Mouse (Mus musculus): ENCODE measurements around the gene Itga9. TPM values are rescaled to one million over a fixed set of nuclear protein-coding genes. Genes with fewer than 3 reads are reported as not detected.

The Itga9 gene
- total RNA-seq, 2 experiments from 2014 or later: 4.5 to 6.8 TPM

GRCm38 (mm10) chr9:118722789-118723325 lies 116.4 kb downstream of the Itga9 start:
- no peak for DNase-seq (ENCODE audit: low spot score in 2 of 2)

- DNase-seq (ENCODE audit: low spot score in 2 of 2): no peak
These were observed 118.6 kb downstream of the Itga9 start for GRCm38 (mm10) chr9:118725128-118725527.

GRCm38 (mm10) chr9:118726550-118726949 lies 120.1 kb downstream of the Itga9 start:
- no peak for DNase-seq (ENCODE audit: low spot score in 2 of 2)

GRCm38 (mm10) chr9:118728296-118728695 lies 121.8 kb downstream of the Itga9 start:
- no peak for DNase-seq (ENCODE audit: low spot score in 2 of 2)

- no peak for DNase-seq (ENCODE audit: low spot score in 2 of 2)
These were observed 122.5 kb downstream of the Itga9 start for GRCm38 (mm10) chr9:118728987-118729386.

GRCm38 (mm10) chr9:118730172-118730571 lies 123.7 kb downstream of the Itga9 start:
- DNase-seq (ENCODE audit: low spot score in 2 of 2): no peak

GRCm38 (mm10) chr9:118730871-118731390 lies 124.4 kb downstream of the Itga9 start:
- no peak for DNase-seq (ENCODE audit: low spot score in 2 of 2)

- no peak for DNase-seq (ENCODE audit: low spot score in 2 of 2)
These were observed 125.2 kb downstream of the Itga9 start for GRCm38 (mm10) chr9:118731650-118732049.

GRCm38 (mm10) chr9:118733601-118734000 lies 127.1 kb downstream of the Itga9 start:
- DNase-seq (ENCODE audit: low spot score in 2 of 2): no peak

GRCm38 (mm10) chr9:118737124-118737523 lies 130.6 kb downstream of the Itga9 start:
- no peak for DNase-seq (ENCODE audit: low spot score in 2 of 2)

- no peak for DNase-seq (ENCODE audit: low spot score in 2 of 2)
These were observed 131.2 kb downstream of the Itga9 start for GRCm38 (mm10) chr9:118737601-118738137.

GRCm38 (mm10) chr9:118738311-118738710 lies 131.8 kb downstream of the Itga9 start:
- DNase-seq (ENCODE audit: low spot score in 2 of 2): no peak

GRCm38 (mm10) chr9:118739071-118739470 lies 132.6 kb downstream of the Itga9 start:
- no peak for DNase-seq (ENCODE audit: low spot score in 2 of 2)

- no peak for DNase-seq (ENCODE audit: low spot score in 2 of 2)
These were observed 133.2 kb downstream of the Itga9 start for GRCm38 (mm10) chr9:118739659-118740058.

GRCm38 (mm10) chr9:118741268-118741667 lies 134.8 kb downstream of the Itga9 start:
- no peak for DNase-seq (ENCODE audit: low spot score in 2 of 2)

- no peak for DNase-seq (ENCODE audit: low spot score in 2 of 2)
These were observed 143.0 kb downstream of the Itga9 start for GRCm38 (mm10) chr9:118749335-118749949.

- DNase-seq (ENCODE audit: low spot score in 2 of 2): no peak
These were observed 144.3 kb downstream of the Itga9 start for GRCm38 (mm10) chr9:118750828-118751227.

GRCm38 (mm10) chr9:118752376-118752775 lies 145.9 kb downstream of the Itga9 start:
- DNase-seq (ENCODE audit: low spot score in 2 of 2): no peak

- no peak for DNase-seq (ENCODE audit: low spot score in 2 of 2)
These were observed 153.0 kb downstream of the Itga9 start for GRCm38 (mm10) chr9:118759462-118759861.

GRCm38 (mm10) chr9:118761953-118762590 lies 155.6 kb downstream of the Itga9 start:
- peak in 1 of 2 experiments; percentile 23 for DNase-seq (ENCODE audit: low spot score in 2 of 2)

GRCm38 (mm10) chr9:118762759-118763158 lies 156.3 kb downstream of the Itga9 start:
- DNase-seq (ENCODE audit: low spot score in 2 of 2): peak; percentile 21 to 46

- DNase-seq (ENCODE audit: low spot score in 2 of 2): peak in 1 of 2 experiments; percentile 28
These were observed 156.7 kb downstream of the Itga9 start for GRCm38 (mm10) chr9:118763203-118763602.

All from layer of hippocampus, postnatal 10 days (tissue).